Mouse (Mus musculus) inflammation-experienced regulatory T-cells, adult 16 weeks (primary cell): ENCODE results near the gene Agpat1. TPM values are rescaled to one million over a fixed set of nuclear protein-coding genes. Genes with fewer than 3 reads are reported as not detected.

ENCODE experiments used
- polyA plus RNA-seq: library from polyadenylated mRNA; unstranded; fragments of 100-300 nt; shearing (Covaris generic); gene quantifications from one replicate; pipeline ENCODE4 v1.2.1, GENCODE M21; 2017

Gene Agpat1
- polyA plus RNA-seq, result 32.6 TPM

GRCm38 (mm10) chr17:34604061-34604508, at the start of gene Agpat1:
Agpat1 (plus strand) TSS chr17:34604262.

GRCm38 (mm10) chr17:34564003-34564421, 40.0 kb upstream of the Agpat1 start, which contains the start of gene Notch4:
Notch4 (plus strand) TSS chr17:34564268.

GRCm38 (mm10) chr17:34589681-34590101, 14.4 kb upstream of the Agpat1 start, which contains the start of gene Gpsm3:
Gpsm3 (plus strand) TSS chr17:34589806.

GRCm38 (mm10) chr17:34591029-34591993, 12.8 kb upstream of the Agpat1 start, which contains the start of gene Pbx2:
Pbx2 (plus strand) TSS chr17:34591266.

GRCm38 (mm10) chr17:34597566-34598095, 6.4 kb upstream of the Agpat1 start, which contains the start of gene Ager:
Ager (plus strand) TSS chr17:34597862.

GRCm38 (mm10) chr17:34603375-34604060, 544 bp upstream of the Agpat1 start, which contains the start of gene Rnf5:
Rnf5 (minus strand) TSS chr17:34603690.

GRCm38 (mm10) chr17:34615871-34616270, 11.8 kb downstream of the Agpat1 start, which contains the start of gene Egfl8:
Egfl8 (minus strand) TSS chr17:34615971.

GRCm38 (mm10) chr17:34627943-34628643, 24.0 kb downstream of the Agpat1 start, which contains the start of gene Ppt2:
Ppt2 (minus strand) TSS chr17:34628510.

GRCm38 (mm10) chr17:34629221-34629751, 25.2 kb downstream of the Agpat1 start, which contains the start of gene Prrt1:
Prrt1 (plus strand) TSS chr17:34629533.

GRCm38 (mm10) chr17:34644608-34645007, 40.5 kb downstream of the Agpat1 start, which contains the start of gene Fkbpl:
Fkbpl (plus strand) TSS chr17:34644764.

GRCm38 (mm10) chr17:34646906-34647787, 43.1 kb downstream of the Agpat1 start, which contains the start of gene Atf6b:
Atf6b (plus strand) TSS chr17:34647146.

Other genes with a start within 250 kb of the Agpat1 start
- 0.45 TPM for gene Btnl2, start 249.4 kb upstream of the Agpat1 start, polyA plus RNA-seq
- gene Btnl1, start 227.1 kb upstream of the Agpat1 start, polyA plus RNA-seq, result not detected
- 0.74 TPM for gene BC051142, start 205.4 kb upstream of the Agpat1 start, polyA plus RNA-seq
- 0.40 TPM for gene Btnl4, start 126.9 kb upstream of the Agpat1 start, polyA plus RNA-seq
- 0.34 TPM for gene Btnl6, start 86.9 kb upstream of the Agpat1 start, polyA plus RNA-seq
- 0.06 TPM for gene Notch4, start 40.0 kb upstream of the Agpat1 start, polyA plus RNA-seq
- 285 TPM for gene Gpsm3, start 14.5 kb upstream of the Agpat1 start, polyA plus RNA-seq
- 12.8 TPM for gene Pbx2, start 13.0 kb upstream of the Agpat1 start, polyA plus RNA-seq
- 2.7 TPM for gene Ager, start 6.4 kb upstream of the Agpat1 start, polyA plus RNA-seq
- gene Rnf5, start 572 bp upstream of the Agpat1 start, polyA plus RNA-seq, result 115 TPM
- 3.8 TPM for gene Egfl8, start 11.7 kb downstream of the Agpat1 start, polyA plus RNA-seq
- 28.1 TPM for gene Ppt2, start 24.2 kb downstream of the Agpat1 start, polyA plus RNA-seq
- gene Prrt1, start 25.3 kb downstream of the Agpat1 start, polyA plus RNA-seq, result 3.8 TPM
- gene Fkbpl, start 40.5 kb downstream of the Agpat1 start, polyA plus RNA-seq, result 5.5 TPM
- 95.5 TPM for gene Atf6b, start 42.9 kb downstream of the Agpat1 start, polyA plus RNA-seq
- not detected for gene Tnxb, start 66.3 kb downstream of the Agpat1 start, polyA plus RNA-seq
- gene C4b, start 139.6 kb downstream of the Agpat1 start, polyA plus RNA-seq, result not detected
- not detected for gene Cyp21a1, start 200.3 kb downstream of the Agpat1 start, polyA plus RNA-seq
- 38.5 TPM for gene Stk19, start 232.7 kb downstream of the Agpat1 start, polyA plus RNA-seq
- 96.4 TPM for gene Dxo, start 232.8 kb downstream of the Agpat1 start, polyA plus RNA-seq
- 169 TPM for gene Skiv2l, start 245.9 kb downstream of the Agpat1 start, polyA plus RNA-seq
- gene Nelfe, start 246.1 kb downstream of the Agpat1 start, polyA plus RNA-seq, result 48.6 TPM